Mouse (Mus musculus) testis, postnatal 10 days (tissue): ENCODE data around the gene Msmo1.

Experiments
- DNase-seq: peaks from one replicate; pipeline ENCODE4 v3.0.0; 2021; ENCODE audit warnings: low spot score

Msmo1 gene

GRCm38 (mm10) chr8:64711544-64711943 is 22.0 kb downstream of the Msmo1 start:
- DNase-seq = no peak

DNA sequence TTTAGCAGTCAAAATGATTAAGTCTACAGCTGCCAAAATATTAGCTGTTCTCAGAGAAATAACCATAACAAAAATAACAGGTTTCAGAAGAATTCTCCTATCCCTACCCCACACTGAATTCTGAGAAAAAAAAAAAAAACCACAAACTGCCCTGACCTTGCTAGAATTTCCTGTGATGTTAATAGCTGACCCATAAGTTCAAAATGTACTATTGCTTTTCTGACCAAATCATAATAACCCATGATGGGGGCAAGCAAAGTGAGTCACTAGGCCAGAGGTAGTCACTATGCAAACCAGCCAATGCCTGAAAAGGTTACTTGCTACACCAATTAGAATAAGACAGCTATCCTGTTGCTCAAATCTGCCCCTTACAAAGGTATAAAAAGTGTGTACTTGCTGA is 26.1 kb downstream of the Msmo1 start:
- no peak for DNase-seq

- no peak for DNase-seq
Measured at GRCm38 (mm10) chr8:64703191-64703590, 30.4 kb downstream of the Msmo1 start.

DNA sequence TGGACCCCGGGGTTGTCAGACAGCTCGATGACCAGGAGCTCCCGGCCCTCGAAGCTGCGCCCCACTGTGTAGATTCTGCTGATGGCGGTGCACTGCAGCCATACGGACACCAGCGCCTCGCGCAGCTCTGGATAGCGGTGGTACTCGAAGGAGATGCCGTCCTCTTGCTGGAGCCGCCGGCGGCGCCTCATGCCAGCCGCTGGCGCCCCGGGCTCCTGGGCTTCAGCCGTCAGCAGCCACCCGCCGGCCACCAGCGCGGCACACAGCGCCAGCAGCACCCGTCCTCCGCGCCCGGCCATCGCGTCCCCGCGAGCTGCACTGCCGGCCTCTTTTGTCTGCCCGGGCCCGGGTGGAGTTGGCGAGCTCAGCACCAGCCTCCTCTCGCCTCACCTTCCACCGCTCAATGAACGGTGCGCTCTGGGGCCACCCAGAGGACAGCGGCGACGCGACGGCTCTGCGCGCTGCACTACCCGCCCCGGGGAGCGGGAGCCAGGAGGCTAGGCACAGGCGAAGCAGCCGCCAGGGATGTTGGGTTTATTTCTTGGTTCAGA is 40.9 kb downstream of the Msmo1 start, which contains the start of gene Cpe:
TSS of gene Cpe (minus strand) at position 404 of the 551 bp plus-strand sequence.
- DNase-seq = peak; percentile 86

GRCm38 (mm10) chr8:64691591-64692401 is 41.8 kb downstream of the Msmo1 start:
- no peak for DNase-seq

DNA sequence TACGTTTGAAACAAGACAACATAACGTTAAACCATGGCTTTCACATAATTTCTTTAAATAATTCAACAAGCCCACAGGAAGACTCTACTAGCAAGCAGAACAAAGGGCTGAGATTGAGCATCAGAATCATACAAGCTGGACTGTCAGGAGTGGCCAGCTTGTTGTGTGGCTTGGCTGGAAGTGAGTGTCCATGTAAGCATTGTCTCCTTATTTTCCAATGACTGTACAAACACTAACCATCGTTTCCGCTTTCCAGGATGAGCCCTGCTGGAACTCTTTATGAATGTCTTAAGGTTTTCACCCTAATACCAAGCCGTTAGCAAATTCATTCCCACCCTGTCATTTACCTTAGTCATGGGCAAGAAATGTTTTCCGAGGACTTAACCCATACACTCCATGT is 42.7 kb downstream of the Msmo1 start:
- DNase-seq = no peak

DNA sequence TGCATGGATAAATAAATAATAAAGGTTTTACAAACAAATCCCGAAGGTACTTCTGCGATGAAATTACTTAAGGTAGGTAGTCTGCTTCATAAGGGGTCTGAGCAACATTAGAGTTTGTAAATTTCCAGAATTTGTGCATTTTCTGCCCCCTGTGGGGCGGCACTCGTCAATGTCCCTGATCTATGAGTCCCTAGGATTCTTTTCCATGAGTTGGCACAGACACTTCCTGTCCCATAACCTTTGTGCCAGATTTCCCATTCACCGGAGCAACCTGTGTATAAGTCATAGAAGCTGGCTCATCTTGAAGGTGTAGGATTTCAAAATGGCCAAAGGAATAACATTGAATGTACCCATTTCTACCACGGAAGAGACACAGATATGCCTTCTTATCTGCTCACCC is 43.3 kb downstream of the Msmo1 start:
- no peak for DNase-seq

DNA sequence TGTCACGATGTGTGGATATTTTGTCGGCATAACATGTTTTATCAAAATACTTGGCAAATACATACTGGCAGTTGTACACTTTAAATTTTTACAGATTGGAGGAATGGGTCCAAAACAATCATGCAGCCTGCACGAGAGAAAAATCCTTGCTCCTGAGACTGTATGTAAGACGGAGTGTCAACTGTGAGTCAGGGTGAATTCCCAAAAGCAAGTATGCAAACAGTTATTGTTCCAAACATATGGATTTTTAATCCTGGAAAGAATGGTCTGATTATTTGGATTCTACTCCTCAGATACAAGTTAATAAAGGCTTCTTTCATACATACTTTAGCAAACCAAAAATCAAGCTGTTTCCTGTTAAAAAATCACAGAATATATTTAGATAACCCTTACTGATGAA is 44.9 kb downstream of the Msmo1 start:
- DNase-seq = no peak

DNA sequence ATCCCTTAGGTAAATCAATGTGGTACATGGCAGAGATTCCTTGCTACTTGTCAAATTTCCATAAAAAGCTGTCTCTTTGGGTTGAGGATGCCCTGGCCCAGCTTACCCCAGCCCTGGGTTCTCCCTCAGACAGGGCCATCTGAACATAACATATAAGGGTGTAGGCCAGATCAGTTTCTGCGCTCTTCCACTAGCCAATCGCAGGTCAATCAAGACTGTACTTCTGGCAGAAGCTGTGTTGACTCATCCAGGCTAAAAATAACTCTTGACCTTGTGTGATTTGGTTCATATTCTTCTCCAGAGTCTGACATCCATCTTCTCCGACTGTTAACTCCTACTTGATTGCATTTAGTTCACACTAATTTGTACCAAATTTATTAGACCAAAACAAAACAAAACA is 45.4 kb downstream of the Msmo1 start:
- no peak for DNase-seq

DNA sequence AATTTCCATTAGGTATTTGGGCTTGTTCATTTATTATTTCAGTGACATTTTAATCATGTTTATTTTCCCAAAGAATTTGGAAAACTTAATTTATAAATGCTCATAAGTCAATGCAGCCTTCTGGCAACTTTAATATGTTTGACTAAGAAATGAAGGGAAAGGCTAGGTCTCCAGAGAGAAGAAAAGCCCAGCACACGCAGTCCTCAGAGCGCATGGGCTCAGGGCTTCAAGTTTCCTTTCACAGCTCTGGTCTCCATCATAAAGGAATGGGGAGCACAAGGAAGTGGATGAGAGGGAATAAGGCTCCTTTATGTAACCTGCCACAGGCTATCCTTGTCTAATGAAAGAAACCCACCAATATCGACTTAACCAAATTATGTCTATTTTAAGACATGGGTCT is 51.1 kb downstream of the Msmo1 start:
- no peak for DNase-seq

GRCm38 (mm10) chr8:64676381-64676780 is 57.2 kb downstream of the Msmo1 start:
- DNase-seq = no peak

DNA sequence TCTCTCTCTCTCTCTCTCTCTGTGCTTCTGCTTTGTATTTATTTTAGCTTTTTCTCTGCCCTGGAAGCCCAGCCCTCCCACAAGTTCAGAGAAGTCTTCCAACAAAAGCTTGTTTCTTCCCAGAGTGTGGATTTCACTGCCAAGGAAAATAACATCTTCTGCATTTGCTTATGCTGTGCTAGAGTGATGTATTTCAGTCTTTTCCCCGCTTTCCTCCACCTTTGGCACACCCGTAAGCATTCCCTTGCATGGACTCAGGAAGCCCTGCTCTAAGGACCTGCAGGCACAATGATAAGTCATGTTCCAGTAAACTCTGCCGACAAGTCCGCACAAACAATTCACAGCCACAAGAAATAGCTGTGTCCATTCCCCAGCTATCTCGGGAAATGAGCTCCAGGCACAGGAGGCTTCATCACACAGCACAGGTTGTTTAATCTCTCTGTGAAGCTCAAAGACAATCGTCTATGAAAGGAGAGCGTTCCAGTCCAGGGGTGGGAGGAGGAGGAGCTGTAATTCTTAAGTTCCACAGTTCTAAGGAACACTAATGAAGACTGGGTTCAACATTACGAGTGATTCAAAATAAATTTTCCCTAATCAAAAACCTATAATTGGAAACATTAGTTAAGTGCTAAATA is 58.5 kb downstream of the Msmo1 start:
- no peak for DNase-seq

DNA sequence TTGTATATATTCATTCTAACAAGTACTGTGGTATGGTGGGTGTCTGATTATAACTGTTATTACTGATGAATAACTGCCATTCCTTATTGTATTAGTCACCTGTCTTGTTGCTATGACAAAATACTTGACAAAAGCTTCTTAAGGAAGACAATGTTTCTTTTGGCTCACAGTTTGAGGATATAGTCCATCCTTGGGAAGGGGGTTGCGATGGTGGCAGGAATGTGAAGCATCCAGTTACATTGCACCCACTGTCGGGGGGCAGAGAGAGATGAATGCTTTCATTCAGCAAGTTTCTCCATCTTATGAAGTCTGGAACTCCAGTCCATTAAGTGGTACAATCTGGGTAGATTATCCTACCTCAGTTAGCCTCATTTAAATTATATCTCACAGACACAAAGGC is 60.7 kb downstream of the Msmo1 start:
- DNase-seq = no peak

DNA sequence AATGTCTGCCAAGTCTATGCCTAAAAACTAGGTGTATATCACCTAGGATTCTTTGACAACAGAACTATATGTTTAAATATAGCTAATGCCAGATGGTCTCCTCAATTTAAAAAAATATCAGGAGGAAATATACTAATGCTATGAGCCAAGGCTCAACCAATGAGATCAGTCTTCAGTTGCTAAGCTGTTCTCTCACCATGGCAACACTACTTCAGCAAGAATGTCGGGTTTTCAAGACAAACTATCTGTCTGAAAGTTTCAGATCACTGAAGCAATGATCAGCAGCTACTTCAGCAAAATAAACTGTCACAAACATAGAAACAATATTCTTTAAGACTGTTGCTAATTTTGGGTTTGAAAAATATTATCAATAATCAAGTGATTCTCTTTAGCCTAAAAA is 61.7 kb downstream of the Msmo1 start:
- no peak for DNase-seq
